Mouse (Mus musculus): ENCODE results near the gene Lilra5.
"Not testable (repeated sequence)": the region's sequence is repeated elsewhere in the genome, so short reads cannot be mapped to it uniquely, and the experiment has no call there.

DNA sequence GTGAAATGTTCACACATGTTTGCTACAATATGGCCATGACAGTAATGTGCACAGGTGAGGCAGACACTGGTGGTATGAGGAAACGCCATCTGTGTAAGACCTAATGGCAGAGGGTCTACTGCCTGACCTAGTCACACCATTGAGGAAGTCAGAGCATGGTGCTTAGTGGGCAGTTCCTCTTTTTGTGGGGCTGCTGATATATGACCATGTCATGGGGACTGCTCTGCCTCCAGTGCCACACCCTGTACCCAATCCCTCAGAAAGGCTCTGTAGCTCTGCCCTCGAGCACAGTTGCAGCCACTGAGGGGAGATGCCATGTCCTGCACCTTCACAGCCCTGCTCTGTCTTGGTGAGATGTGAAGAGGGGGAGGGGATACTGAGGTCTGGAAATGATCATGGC lies 36.3 kb downstream of the Lilra5 start:
- TF ChIP-seq CTCF (conservative IDR thresholded peaks at IDR 0.05; ENCODE audit: low read length); NANOG (IDR thresholded peaks at IDR 0.05; ENCODE audit: borderline replicate concordance, low read length): not testable (repeated sequence)
